Mouse (Mus musculus) activated CD4-positive, CD25-positive, alpha-beta regulatory T cell, adult 4 months (primary cell): ENCODE data around the gene Hbq1a. TPM values are rescaled to one million over a fixed set of nuclear protein-coding genes. Genes with fewer than 3 reads are reported as not detected.

ENCODE experiments used
- ATAC-seq: one replicate; pipeline ENCODE4 v1.8.0; 2017
- polyA plus RNA-seq, 2 experiments: library from polyadenylated mRNA; unstranded; fragments of 100-300 nt; shearing (Covaris generic); gene quantifications; one replicate each; pipeline ENCODE4 v1.2.1; 2017

Hbq1a gene
- polyA plus RNA-seq, 2 experiments from 2014 or later: not detected

DNA sequence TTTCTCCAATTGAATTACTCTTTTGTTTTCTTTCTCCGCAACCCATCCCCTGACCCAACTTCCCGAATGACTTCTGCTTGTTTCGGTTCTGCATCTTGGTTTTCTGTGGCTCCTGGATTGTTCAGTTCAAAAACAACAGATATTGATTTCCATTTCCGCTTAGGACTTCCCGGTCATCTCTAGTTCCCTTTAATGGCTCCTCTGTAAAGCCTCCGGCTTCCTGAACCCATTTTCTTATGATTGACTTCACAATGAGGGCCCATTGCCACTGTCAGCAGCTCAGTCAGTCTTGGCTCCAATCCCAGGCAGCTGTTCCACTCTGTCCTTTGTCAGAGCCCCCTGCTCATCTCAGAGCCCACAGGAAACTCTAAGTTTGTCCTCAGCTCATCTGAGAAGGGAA lies 31.2 kb downstream of the Hbq1a start:
- ATAC-seq: no peak

DNA sequence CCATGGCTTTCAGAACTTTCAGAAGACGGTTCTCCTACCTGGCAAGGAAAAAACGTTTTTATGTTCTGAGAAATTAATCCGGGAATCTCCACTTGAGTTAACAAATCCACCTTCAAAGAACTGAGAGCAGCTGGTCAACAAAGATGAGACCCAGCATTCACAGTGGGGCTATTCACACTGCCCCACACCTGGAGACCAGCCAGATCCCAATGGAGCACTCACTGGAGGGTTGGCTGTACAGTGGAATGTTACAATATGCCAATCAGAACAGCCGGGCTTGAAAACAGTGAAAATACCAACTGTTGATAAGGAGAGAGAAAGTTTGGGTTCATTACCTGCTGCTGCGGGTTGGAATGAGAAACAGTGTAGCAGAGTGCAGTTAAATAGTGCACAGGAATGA lies 32.0 kb downstream of the Hbq1a start:
- no peak for ATAC-seq

DNA sequence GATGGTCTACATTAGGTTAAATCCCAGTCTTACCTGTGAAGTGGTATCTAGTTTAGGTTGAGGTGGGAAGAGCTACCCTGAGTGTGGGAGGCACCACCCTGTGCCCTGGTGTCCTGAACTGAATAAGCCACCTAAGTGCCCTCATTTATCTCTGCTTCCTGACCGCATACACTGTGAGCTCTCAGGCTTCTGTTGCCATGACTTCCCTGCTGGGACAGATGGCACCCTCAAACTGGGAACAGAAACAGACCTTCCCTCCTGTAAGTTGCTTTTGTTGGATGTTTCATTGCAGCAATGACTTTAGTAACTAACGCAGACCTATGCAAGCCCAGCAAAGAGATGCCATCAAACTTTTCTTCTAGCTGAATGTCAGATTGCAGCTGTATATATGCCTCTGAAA lies 33.4 kb downstream of the Hbq1a start:
- ATAC-seq: no peak

DNA sequence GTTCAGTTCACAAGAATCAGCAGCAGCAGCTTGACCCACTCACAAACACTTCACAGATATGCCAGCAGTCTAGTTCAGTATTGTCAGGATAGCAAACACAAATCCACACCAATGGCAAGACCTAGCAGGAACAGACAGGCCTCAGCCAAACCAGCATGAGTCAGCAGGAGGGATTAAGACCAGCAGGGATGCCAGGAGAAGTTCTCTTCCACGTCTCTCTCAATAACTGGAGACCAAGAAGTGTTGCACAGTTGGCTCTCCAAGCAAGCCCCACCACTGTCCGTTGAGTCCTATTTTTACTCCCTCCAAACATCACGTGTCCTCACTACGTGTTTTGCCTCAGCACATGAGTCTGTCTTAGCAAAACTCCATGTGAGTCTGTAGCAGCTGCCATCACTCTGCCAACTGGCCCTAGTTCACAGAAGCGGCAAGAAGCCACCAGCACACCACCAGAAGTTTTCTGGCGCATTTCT lies 36.6 kb downstream of the Hbq1a start:
- ATAC-seq: no peak

DNA sequence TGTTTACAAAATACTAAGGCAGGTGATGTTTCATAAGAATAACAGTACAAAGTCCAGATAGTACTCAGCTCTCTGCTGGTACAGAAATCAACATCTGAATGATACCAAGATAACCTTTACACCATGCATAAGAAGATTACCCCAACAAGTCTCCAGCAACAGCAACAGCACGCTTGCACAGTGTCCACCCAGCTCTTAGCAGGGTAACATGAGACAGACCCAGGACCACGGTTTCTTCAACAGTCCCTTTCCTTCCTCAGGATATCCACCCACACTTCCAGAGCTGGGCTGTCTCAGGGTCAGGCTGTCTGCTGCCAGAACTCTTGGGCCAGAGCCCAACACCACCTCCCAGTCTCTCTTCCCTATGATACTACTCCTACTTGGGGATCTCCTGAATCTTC lies 39.3 kb downstream of the Hbq1a start:
- no peak for ATAC-seq

DNA sequence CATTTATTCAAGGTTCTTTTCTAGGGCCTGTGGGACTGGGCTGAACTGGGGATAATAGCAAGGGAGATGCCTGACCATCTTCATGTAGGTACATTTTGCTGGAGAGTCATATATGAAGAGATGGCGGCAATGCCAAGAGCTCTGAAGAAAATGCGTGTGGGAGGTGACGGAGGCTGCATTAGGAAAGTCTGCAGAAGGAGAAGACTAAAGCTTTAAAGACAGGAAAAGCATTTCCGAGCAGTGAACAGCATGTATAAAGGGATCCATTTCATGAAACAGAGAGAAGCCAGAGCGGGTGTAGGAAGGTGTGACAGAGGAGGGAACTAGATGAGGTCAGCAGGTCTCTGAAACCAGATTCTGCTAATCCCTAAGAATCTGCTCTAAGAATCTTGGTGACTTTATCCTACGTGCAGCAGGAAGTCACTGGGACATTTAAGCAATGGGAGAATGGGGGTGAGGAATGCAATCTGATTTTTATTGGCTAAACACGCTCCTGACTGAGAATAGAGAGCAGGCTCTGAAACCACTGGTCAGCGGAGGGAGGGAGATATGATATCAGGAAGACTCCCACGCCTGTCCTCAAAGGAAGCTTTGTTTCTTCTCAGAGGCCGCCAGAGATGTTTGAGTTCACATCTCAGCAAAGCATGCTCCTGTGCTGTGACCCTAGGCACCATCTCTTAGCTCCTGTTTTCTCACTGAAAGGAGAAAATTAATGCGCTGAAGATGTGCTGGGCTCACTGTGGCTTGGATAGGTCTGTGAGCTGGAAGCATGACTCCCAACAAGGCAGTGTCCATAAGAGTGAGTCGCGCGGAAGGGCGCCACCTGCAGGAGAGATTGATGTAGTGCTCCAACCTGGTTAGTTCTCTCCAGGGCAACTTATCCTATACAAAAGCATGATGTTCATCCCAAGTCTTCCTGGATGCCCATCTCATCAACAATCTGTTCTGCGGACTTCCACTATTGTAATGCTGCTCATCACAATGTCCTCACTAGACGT lies 40.9 kb downstream of the Hbq1a start:
- ATAC-seq: no peak

DNA sequence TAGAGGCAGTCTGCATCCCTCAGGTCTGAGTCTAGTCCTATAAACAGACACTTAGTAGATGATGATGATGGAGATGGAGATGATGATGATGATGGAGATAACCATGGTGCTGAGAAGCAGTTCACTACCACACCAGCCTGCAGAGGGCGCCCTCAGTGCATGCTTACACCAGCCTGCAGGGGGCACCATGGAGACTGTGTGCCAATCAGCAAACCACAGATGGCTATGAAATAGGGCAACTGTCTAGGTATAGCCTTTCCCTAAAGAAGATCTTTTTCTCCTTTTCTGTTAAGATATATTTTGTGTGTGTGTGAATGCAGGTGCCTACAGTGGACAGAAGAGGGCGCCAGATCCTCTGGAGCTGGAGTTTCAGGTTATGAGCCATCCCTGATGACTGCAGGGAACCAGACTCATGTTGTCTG lies 42.9 kb downstream of the Hbq1a start:
- ATAC-seq: no peak

DNA sequence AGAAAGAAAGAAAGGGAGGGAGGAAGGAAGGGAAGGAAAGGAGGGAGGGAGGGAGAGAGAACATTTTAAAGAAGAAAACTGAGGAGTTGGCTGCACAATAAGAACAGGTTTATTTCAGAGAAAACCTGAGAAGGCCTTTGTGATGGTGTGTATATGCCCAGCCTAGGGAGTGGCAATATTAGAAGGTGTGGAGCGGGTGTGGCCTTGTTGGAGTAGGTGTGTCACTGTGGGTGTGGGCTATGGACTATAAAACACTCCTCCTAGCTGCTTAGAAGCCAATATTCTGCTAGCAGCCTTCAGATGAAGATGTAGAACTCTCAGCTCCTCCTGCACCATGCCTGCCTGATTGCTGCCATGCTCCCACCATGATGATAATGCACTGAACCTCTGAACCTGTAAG lies 43.5 kb downstream of the Hbq1a start:
- no peak for ATAC-seq

DNA sequence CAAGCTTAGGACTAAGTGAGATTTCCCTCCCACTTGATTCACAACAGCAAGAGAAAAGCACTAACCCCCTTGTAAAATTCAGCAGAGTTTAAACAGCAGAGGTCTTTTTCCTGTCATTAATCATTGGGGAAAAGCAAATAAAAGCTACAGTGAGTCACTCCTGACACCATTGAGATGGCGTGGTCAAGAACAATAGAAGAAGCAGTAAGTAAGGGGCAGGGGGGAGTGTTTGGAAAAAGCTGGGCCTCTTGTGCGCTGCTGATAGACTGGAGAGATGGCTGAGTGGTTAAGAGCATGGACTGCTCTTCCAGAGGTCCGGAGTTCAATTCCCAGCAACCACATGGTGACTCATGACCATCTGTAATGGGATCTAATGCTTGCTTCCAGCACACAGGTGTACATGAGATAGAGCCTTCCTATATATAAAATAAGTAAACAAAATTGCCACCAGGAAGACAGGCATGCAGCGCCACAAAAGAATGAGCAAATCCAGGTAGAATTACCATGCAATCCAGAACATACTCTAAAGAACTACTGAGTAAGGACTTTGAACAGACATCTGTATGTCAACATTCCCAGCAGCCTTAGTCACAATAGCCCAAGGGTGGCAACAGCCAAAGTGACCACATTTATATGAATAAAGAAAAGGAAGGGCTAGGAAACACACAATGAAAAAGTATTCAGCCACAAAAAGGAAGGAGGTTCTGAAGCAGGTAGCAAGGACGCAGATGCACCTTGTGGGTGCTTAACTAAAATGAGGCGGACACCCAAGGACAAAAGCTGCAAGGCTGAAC lies 45.8 kb downstream of the Hbq1a start:
- no peak for ATAC-seq

DNA sequence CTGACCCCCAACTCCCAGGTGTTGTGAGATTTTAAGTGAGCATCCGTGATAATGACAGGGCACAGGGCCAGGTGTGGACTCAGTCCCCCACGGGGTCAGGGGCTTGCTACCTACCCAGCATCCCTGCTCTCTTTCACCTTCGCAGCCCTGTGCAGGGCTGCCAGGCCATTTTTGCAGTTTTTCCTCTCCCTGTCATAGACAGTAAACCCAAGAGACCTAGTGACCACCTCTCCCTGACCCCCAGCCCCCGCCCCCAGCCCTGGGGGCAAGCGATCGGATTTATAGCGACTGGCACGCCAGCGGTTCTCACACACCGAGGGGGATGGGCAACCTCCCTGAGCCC lies 47.4 kb downstream of the Hbq1a start:
- no peak for ATAC-seq

DNA sequence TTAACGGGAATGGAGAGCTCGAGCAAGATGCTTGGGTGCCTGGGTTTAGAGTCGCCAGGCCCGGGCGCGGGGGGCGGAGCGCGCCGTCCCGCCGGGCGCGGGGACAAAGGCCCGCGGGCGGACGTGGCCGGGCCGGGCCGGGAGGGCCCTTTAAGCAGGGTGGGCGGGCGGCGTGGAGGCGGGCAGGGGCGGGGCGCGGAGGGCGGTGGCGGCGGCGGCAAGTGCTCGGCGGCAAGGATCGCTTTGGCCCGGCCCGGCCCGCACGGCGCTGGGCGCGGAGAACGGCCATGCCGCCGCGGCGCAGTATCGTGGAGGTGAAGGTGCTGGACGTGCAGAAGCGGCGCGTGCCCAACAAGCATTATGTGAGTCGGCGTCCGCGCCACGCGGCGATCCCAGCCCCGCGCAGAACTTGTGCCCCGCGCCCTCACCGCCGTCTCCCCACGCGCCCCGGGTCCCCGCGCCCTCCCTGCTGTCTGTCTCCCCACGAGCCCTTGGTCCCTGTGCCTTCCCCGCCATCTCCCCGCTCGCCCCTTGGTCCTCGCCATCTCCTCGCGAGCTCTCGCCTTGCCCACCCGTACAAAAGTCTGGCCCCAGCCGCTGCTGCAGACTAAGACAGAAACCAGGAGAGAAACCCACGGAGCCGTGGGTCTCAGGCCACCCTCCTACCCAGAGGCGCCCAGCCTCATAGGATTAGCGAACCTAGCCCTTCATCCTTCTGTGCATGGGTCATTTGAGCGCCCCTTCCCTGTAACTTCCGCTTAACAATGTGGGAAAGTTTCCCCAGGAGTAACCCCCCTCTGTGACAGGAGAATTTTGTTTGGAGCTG lies 48.0 kb downstream of the Hbq1a start, which contains the start of gene Sh3pxd2b:
TSS of gene Sh3pxd2b (plus strand) at position 214 of the 826 bp plus-strand sequence.
- no peak for ATAC-seq

DNA sequence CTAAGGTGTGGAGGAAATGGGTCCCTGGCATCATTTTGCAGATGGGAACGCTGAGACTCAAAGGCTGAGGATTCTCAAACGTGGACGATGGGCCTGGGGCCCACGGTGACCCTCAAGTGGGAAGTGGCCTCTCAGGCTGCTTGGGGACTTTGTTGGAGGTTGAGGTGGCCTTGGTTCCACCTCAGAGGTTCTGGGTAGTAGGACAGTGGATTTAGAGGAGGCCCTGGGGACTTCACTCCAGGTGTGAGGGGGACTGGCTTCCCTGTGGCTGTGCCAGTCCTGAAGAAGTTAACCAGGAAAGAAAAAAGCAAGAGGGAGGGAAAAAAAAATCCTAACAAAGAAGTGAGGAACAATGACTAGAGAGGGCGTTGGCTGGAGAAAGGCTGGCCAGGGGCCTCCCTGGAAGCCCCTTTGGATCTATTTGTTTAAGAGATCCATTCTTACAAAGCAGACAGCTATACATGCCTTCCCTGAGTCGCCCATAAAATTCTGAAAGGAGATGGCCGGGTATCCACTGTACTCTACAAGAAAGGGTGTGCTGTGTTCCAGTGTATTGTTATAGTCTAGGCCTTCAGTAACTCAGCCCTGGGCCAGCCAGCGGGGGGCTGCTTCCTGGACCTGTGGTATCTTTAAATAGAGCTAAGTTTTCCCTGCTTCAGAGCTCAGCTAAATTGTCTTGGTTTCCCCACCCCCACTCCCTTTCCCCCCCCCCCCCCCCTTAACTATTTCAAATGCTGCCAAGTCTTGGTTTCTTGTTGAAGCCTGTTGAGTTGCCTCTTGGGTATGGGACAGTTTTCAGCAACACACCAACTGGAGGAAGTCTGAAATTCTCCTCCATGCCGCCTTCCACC lies 48.8 kb downstream of the Hbq1a start:
- ATAC-seq: no peak

DNA sequence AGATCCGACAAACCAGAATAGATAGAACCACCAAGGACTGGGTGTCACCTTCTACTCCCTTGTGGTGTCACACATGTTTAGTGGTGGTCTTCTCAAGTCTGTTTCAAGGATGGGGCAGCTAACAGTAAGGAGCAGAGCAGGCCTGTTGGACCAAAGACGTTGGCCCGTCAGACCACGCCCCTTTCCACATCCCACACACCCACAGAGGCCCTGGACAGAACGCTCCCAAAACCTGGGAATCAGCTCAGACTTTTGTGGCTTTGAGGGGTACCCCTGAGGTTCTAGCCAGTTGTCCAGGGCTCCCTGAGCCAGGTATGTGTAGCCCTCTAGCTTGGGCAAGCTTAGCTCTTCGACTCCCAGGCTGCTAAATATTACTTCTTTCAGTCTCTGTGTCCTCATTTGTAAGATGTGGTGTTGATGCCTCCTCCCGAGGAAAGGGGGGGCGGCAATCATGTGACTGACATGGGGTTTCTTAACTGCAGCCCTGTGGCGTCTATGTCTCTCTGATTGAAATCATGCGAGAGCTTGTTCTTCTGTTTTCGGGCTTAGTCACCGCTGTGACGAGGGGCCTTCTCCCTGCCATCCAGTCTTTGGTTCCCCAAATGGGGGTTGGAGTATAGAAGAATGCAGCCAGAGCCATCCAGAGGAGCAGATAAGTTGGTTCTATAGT lies 49.5 kb downstream of the Hbq1a start:
- no peak for ATAC-seq

Other genes with a start within 250 kb of the Hbq1a start
- gene Il9r, start 99.8 kb upstream of the Hbq1a start, polyA plus RNA-seq: 1 to 10 TPM; 4.5 to 7.1 TPM
- gene Snrnp25, start 94.7 kb upstream of the Hbq1a start, polyA plus RNA-seq: 10 to 100 TPM; 70.5 to 73.4 TPM
- gene Rhbdf1, start 77.8 kb upstream of the Hbq1a start, polyA plus RNA-seq: under 1 TPM in 1 of 2 experiments, not detected in 1; 0.49 TPM
- gene Mpg, start 73.6 kb upstream of the Hbq1a start, polyA plus RNA-seq: 10 to 100 TPM; 34.8 to 35.0 TPM
- gene Nprl3, start 32.4 kb upstream of the Hbq1a start, polyA plus RNA-seq: 10 to 100 TPM; 36.7 to 37.6 TPM
- gene Hba-x, start 23.7 kb upstream of the Hbq1a start, polyA plus RNA-seq: not detected
- gene Hba-a1, start 16.6 kb upstream of the Hbq1a start, polyA plus RNA-seq: 100 to 1,000 TPM in 1 of 2 experiments, 1 to 10 TPM in 1; 4.6 to 196 TPM
- gene Hbq1b, start 13.1 kb upstream of the Hbq1a start, polyA plus RNA-seq: not detected
- 100 to 1,000 TPM in 1 of 2 experiments, 1 to 10 TPM in 1; 8.9 to 339 TPM for gene Hba-a2, start 3.6 kb upstream of the Hbq1a start, polyA plus RNA-seq
- gene Sh3pxd2b, start 47.8 kb downstream of the Hbq1a start, polyA plus RNA-seq: under 1 TPM in 1 of 2 experiments, not detected in 1; 0.06 TPM
- 1 to 10 TPM; 2.3 to 3.1 TPM for gene Ubtd2, start 155.3 kb downstream of the Hbq1a start, polyA plus RNA-seq
- 1 to 10 TPM; 1.1 to 1.2 TPM for gene Efcab9, start 232.0 kb downstream of the Hbq1a start, polyA plus RNA-seq
- 100 to 1,000 TPM in 1 of 2 experiments, 10 to 100 TPM in 1; 66.9 to 116 TPM for gene Stk10, start 233.2 kb downstream of the Hbq1a start, polyA plus RNA-seq